Mouse (Mus musculus): ENCODE data around the gene Mboat2. TPM values are rescaled to one million over a fixed set of nuclear protein-coding genes. Genes with fewer than 3 reads are reported as not detected.

Mboat2 gene
- total and polyA plus RNA-seq, 3 experiments = 0.39 to 4.0 (median 0.76) TPM

DNA sequence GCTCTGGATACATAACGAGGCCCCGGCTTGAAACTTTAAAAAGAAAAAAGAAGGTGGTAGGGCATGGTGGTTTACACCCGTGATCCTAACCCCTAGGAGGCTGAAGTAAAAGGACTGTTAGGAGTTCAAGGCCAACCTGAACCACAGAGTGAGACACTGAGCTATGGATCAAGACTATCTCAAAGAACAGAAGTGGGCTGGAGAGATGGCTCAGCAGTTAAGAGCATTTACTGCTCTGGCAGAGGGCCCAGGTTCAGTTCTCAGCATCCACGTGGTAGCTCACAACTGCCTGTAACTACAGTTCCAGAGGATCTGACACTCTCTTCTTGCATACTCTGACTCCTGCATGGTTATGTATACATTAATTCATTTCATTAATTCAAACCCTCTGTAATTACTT is 112.7 kb downstream of the Mboat2 start:
- H3K9me3 ChIP-seq (replicated peaks; ENCODE audit: low read length) = no peaks in the 10 kb centered on the region
- no peak overlapping the region for H3K27ac ChIP-seq (ENCODE audit: insufficient read depth, low read depth)
- H3K4me2 ChIP-seq (ENCODE audit: insufficient read depth, low read depth, poor library complexity, severe bottlenecking) = no peak overlapping the region
- TF ChIP-seq RCOR1 (conservative IDR thresholded peaks at IDR 0.05; ENCODE audit: low read depth, low read length) = no peak
- no peak for TF ChIP-seq JUND (conservative IDR thresholded peaks at IDR 0.05; ENCODE audit: low read depth, low read length)
- TF ChIP-seq NELFE (IDR thresholded peaks at IDR 0.05; ENCODE audit: low read depth, low read length) = no peak
- TF ChIP-seq MAFK (IDR thresholded peaks at IDR 0.05; ENCODE audit: insufficient replicate concordance, low read length) = no peak
- no peak for TF ChIP-seq HCFC1 (IDR thresholded peaks at IDR 0.05; ENCODE audit: low read depth, low read length)
- TF ChIP-seq EP300 (IDR thresholded peaks at IDR 0.05; ENCODE audit: low read length) = no peak
- no peak for TF ChIP-seq UBTF (IDR thresholded peaks at IDR 0.05; ENCODE audit: low read depth, low read length)
- no peak for TF ChIP-seq ZNF384 (IDR thresholded peaks at IDR 0.05; ENCODE audit: low read depth, low read length)
- no peak for TF ChIP-seq BHLHE40 (IDR thresholded peaks at IDR 0.05; ENCODE audit: low read depth, low read length)
- no peak for TF ChIP-seq RAD21 (IDR thresholded peaks at IDR 0.05; ENCODE audit: low read depth, low read length)
- TF ChIP-seq POLR2A (IDR thresholded peaks at IDR 0.05; ENCODE audit: low read depth, low read length) = no peak
- no peak for TF ChIP-seq MAZ (IDR thresholded peaks at IDR 0.05; ENCODE audit: low read depth, low read length)
- no peak for TF ChIP-seq USF1 (IDR thresholded peaks at IDR 0.05; ENCODE audit: low read depth, low read length)
- no peak overlapping the region for H3K9ac ChIP-seq (ENCODE audit: insufficient read depth, low read depth)
- in situ Hi-C loops (cut with MboI; ENCODE audit: low pct_ligation_motif_present, low pct_unique_long_range_greater_than_20kb, low sequenced_read_pairs) = no loop called here
- no peak overlapping the region for H3K4me3 ChIP-seq (replicated peaks in 1 of 3; ENCODE audit: low read depth in 2 of 3, low read length in 2 of 3, poor library complexity in 1 of 3)
- H3K79me2 ChIP-seq (replicated peaks; ENCODE audit: control insufficient read depth, extremely low read depth, insufficient read depth, poor library complexity, severe bottlenecking) = no peaks in the 10 kb centered on the region
- dilution Hi-C loops (cut with MboI; ENCODE audit: extremely low pct_ligation_motif_present, extremely low pct_unique_long_range_greater_than_20kb, low sequenced_read_pairs) = no loop called here
- peaks cover 3 to 4% of the 10 kb centered on the region in 2 experiments; a peak in 2 of 4 replicates for H3K4me1 ChIP-seq (ENCODE audit: control insufficient read depth in 1 of 2, insufficient read depth in 2 of 2)
- no peak for DNase-seq (ENCODE audit: extremely low read depth)
- H3K27me3 ChIP-seq (replicated peaks) = no peaks in the 10 kb centered on the region
- H3K36me3 ChIP-seq (replicated peaks in 1 of 2; ENCODE audit: control insufficient read depth in 1 of 2, insufficient read depth in 1 of 2, low read length in 1 of 2) = no peaks in the 10 kb centered on the region

DNA sequence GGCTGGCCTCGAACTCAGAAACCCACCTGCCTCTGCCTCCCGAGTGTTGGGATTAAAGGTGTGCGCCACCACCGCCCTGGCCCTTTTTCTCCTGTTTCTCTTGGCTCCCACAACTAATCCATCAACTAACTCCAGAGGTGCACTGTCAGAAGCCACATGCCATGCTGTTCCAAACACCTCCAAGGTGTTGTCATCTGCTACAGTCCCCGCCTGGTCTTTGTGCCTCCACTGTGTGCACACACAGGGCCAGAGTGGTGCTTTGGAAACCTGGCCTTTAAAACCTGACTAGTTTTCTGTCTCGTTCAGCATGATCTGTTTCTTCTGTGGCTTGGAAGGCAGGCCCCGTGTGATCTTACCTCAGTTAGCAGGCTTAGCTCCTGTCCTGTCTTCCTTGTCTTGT is 113.9 kb downstream of the Mboat2 start:
- no peak overlapping the region for H3K4me3 ChIP-seq (replicated peaks in 1 of 3; ENCODE audit: low read depth in 2 of 3, low read length in 2 of 3, poor library complexity in 1 of 3)
- no peaks in the 10 kb centered on the region for H3K27me3 ChIP-seq (replicated peaks)
- in situ Hi-C loops (cut with MboI; ENCODE audit: low pct_ligation_motif_present, low pct_unique_long_range_greater_than_20kb, low sequenced_read_pairs) = no loop called here
- no peak for DNase-seq (ENCODE audit: extremely low read depth)
- no peak overlapping the region for H3K4me2 ChIP-seq (ENCODE audit: insufficient read depth, low read depth, poor library complexity, severe bottlenecking)
- H3K79me2 ChIP-seq (replicated peaks; ENCODE audit: control insufficient read depth, extremely low read depth, insufficient read depth, poor library complexity, severe bottlenecking) = no peaks in the 10 kb centered on the region
- no peak overlapping the region for H3K9ac ChIP-seq (ENCODE audit: insufficient read depth, low read depth)
- TF ChIP-seq TBP (conservative IDR thresholded peaks at IDR 0.05; ENCODE audit: low read depth, low read length) (no peak), BHLHE40 (IDR thresholded peaks at IDR 0.05; ENCODE audit: low read depth, low read length) (no peak), HCFC1 (IDR thresholded peaks at IDR 0.05; ENCODE audit: low read depth, low read length) (no peak), ZNF384 (IDR thresholded peaks at IDR 0.05; ENCODE audit: low read depth, low read length) (no peak), ELF1 (IDR thresholded peaks at IDR 0.05; ENCODE audit: low read depth, low read length) (no peak), NRF1 (IDR thresholded peaks at IDR 0.05; ENCODE audit: low read depth, low read length) (no peak), IRF4 (IDR thresholded peaks at IDR 0.05; ENCODE audit: low read depth, low read length) (no peak), SMC3 (IDR thresholded peaks at IDR 0.05; ENCODE audit: low read depth, low read length) (no peak), E2F4 (IDR thresholded peaks at IDR 0.05; ENCODE audit: insufficient replicate concordance, low read depth, low read length) (no peak), RAD21 (IDR thresholded peaks at IDR 0.05; ENCODE audit: low read depth, low read length) (no peak), RCOR1 (conservative IDR thresholded peaks at IDR 0.05; ENCODE audit: low read depth, low read length) (no peak), SIN3A (IDR thresholded peaks at IDR 0.05; ENCODE audit: low read length) (no peak), UBTF (IDR thresholded peaks at IDR 0.05; ENCODE audit: low read depth, low read length) (no peak), MAX (IDR thresholded peaks at IDR 0.05; ENCODE audit: low read length) (no peak), ZMIZ1 (IDR thresholded peaks at IDR 0.05; ENCODE audit: low read depth, low read length) (no peak), MEF2A (IDR thresholded peaks at IDR 0.05; ENCODE audit: borderline replicate concordance, low read depth, low read length) (no peak)
- no peaks in the 10 kb centered on the region for H3K36me3 ChIP-seq (replicated peaks in 1 of 2; ENCODE audit: control insufficient read depth in 1 of 2, insufficient read depth in 1 of 2, low read length in 1 of 2)
- H3K27ac ChIP-seq (ENCODE audit: insufficient read depth, low read depth) = no peak overlapping the region
- dilution Hi-C loops (cut with MboI; ENCODE audit: extremely low pct_ligation_motif_present, extremely low pct_unique_long_range_greater_than_20kb, low sequenced_read_pairs) = no loop called here
- H3K9me3 ChIP-seq (replicated peaks; ENCODE audit: low read length) = no peaks in the 10 kb centered on the region
- H3K4me1 ChIP-seq (ENCODE audit: control insufficient read depth in 1 of 2, insufficient read depth in 2 of 2) = peaks cover 3 to 4% of the 10 kb centered on the region in 2 experiments; a peak in 2 of 4 replicates

Measured in CH12.LX (cell line).